Mouse (Mus musculus): ENCODE data around the gene Gm2310.
"Not testable (repeated sequence)": the region's sequence is repeated elsewhere in the genome, so short reads cannot be mapped to it uniquely, and the experiment has no call there.

The Gm2310 gene

DNA sequence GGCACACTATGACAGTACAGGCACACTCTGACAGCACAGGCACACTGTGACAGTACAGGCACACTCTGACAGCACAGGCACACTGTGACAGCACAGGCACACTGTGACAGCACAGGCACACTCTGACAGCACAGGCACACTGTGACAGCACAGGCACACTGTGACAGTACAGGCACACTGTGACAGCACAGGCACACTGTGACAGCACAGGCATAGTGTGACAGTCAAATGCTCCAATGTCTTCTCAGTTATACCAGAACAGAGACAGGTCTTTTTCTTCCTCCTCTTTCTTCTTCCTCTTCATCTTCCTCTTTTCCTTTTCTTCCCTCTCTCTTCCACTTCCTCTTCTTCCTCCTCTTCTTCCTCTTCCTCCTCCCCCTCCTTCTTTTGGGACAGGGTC, at the start of gene Gm2310:
Gm2310 (minus strand) TSS at position 101 of the 400 bp plus-strand sequence.
- DNase-seq (ENCODE audit: low spot score), result not testable (repeated sequence)

DNA sequence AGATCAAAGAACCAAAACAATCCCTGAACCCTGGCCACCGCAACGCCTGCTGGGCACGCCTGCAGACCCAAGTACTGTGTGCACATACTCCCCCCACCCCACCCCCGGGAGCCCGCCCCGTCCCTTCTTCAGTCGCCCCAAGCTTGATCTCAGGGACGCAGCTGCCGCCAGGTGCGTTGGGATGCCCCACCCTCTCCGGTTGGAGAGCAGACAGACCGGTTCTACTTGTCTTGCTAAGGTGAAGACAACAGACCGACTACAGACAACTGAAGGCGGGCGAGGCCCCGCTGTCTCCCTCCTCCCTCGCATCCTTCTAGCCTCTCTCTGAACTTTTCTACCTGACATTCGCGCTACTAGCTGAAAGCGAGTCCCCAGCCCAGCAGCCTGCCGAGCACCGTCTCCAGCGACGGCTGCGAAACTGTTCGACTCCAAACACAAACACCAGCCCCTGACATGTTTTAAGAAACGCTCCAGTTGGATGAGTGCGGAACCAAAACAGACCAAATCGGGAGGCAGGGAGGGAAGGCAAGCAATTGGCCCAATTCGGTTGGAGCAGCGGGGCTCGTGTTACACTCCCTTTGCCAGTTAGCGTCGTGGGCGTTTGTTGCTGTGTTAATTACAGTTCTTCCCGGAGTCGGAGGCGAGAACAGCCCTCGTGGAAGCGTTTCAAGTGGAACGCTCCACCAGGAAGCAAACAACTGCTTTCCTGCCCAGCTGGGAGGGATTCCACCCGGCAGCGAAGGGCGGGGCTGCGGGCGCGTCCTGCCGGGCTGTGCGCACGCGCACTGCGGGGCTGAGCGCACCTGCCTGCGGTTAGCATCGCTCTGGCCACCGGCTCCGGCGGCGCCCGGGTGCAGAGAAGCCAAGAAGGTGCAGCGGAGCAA, 49.1 kb upstream of the Gm2310 start:
- peak; percentile 88 for DNase-seq (ENCODE audit: low spot score)

DNA sequence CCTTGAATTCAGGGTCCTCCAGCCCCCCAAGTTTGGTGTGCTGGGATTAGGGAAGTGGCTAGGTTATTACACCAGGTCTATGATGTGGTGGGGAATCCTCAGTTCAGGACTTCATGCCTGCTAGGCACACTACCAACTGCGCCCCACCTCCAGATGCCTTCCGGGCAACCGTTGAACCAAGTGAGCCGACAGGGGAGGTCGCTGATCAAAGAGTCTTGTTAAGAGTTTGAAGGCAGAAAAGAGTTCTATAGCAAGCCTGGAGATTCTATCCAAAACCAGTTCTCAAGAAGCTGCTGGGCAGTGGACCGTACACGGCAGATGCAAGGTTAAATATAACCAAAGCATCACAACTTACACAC, 48.5 kb upstream of the Gm2310 start:
- DNase-seq (ENCODE audit: low spot score), result peak; percentile 21

DNA sequence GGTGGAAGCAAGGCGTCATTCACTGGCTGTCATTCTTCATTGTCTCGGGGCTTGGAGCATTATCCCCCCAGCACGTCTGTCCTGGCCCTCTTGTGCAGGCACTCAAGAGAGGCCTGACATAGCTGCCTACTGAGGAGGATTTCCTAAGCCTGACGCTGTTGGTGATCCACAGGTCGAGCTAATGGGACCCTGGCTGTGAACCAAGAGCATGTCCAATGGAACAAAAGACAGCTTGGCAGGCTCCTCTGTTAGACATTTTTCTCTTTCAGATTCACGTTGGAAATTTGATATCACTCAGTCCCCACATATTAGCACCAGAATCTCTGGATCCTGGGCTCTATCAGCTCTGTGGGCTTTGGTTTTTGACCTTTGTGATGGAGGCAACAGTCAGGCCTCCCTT, 45.7 kb upstream of the Gm2310 start:
- no peak for DNase-seq (ENCODE audit: low spot score)

DNA sequence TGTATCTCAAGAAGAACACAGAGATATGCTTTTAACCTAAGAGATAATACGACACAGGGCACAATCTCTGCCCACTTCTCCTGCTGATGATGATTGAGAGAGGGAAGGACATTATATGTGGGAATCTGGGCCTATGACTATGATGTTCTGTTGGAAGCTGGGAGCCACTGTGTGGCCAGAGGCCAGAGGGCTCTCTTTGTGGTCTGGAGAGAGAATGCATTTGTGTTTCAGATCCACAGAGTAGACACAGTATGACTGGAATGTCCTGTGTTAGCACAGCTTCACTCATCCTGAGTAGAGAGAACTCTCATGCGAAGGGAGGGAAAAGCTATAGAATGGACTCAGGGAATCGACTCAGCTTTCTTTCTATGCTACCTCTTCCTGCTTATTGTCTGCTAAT, 44.6 kb upstream of the Gm2310 start:
- DNase-seq (ENCODE audit: low spot score), result no peak

DNA sequence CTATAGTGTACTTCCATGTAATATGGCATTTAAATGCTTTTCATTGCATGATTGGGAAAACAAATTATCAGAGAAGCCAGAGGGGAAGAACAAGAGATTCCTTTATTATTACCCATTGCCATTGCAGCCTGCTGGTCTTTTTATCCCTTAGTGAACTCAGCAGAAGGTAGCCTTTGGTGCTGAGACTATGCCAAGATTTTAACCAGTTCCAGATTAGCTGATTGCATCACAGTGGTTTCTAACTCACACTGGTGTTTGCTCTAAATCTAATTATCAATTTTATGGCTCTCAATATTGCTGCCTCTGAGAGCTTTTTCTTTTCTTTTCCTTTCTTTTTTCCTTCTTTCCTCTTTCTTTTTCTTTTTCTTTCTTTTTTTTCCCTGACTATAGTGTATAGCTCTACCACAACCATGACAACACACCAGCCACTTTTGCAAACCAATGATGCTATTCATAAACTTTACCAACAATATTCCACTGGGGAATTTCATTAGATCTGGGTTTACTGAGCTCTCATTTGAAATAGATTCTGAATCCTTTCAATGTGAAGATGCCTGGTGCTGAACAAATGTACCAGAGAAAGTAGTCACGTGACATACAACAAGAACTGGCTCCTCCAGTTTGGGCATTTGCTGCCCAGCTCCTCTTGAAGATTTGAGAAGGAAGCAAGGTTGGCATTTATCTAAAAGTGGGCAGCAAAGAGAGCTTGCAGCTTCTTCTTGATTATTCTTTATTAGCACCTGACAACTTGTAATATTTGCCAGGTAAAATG, 43.9 kb upstream of the Gm2310 start:
- no peak for DNase-seq (ENCODE audit: low spot score)

DNA sequence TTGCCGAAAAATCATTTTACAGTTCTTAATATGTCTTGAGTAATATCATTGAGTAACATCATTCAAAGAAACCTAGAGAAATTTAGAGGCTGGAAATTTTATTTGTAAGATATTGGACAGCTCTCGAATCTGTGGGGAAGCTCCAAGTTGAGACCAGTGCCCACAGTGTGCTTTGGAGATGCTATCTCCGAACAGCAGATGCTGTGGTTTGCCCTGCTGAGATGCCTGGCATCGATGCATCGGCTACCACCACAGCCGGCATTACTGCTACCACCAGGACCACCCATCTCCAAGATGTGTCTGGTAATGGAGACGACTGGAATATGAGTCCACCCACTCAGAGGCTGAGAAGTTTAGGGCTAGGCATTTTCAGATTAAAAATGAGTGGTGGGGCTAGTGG, 43.0 kb upstream of the Gm2310 start:
- no peak for DNase-seq (ENCODE audit: low spot score)

DNA sequence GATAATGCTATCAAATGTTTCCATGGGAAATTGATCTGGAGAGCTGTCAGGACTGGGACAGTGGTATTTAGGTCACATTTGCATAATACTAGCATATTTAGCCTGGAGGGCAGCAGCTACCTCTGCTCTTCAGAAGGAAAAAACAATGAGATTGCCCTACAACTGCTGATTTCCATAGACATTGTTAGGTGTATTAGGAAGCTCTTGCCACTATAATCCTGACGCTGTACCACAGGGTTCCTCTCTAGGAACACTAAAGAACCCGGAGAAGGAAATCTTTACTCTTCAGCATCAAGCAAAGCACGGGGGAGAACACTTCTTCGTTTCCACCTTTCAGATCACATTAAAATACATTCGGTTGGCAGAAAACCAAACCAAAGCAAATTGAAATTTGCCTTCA, 11.4 kb upstream of the Gm2310 start:
- DNase-seq (ENCODE audit: low spot score), result no peak

DNA sequence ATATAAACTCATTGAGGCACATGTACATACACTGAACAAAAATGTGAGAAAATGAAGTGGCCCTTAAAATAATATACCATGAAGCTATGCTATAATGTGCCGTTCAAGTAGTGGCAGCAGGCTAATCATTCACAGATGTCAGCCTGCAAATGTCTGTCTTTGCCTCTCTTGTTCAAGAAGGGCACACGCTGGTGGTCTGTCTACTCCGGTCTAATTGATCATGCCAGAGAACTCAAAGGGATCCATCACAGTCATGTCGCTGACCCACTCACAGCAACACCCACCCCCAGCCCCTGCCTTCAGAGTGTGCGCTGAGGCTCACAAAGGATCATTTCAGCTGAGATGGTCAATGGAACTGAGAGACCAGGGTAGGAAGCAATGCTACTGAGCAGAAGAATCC, 6.8 kb downstream of the Gm2310 start:
- DNase-seq (ENCODE audit: low spot score), result no peak

DNA sequence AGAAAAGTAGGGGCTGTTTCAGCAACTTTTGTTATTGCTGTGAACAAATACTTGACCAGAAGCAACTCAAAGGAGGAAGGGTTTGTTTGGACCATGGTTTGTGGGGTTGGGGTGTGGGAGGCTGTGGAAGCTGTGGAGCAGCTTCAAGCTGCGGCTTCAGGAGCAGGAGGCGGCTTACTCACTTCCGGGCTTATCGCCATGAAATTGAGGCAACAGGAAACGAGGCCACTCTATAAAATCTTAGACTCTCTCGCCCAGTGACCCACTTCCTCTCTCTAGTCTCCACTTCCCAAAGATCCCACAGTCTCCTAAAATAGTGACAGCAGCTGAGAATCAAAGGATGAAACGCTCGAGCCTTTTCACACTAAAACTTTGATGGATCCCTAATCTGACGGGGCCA, 7.9 kb downstream of the Gm2310 start:
- DNase-seq (ENCODE audit: low spot score), result no peak

DNA sequence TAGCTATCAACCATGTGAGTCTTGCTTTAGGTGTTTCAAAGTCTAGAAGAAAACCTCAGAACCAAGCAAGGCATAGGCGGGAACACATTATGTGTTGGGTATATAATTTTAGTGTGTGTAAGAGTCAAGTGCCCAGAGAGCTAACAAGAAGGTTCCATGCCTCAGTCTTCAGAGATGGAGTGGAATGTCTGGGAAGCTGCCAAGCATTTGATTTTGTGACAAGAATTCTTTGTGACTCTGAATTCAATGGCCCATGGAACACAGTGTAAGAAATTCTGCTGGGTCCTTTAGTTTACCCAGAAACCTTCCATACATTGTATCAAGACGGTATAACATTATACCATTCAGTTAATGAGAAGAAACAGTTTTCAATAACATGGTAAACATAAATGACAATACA, 17.3 kb downstream of the Gm2310 start:
- DNase-seq (ENCODE audit: low spot score), result no peak

DNA sequence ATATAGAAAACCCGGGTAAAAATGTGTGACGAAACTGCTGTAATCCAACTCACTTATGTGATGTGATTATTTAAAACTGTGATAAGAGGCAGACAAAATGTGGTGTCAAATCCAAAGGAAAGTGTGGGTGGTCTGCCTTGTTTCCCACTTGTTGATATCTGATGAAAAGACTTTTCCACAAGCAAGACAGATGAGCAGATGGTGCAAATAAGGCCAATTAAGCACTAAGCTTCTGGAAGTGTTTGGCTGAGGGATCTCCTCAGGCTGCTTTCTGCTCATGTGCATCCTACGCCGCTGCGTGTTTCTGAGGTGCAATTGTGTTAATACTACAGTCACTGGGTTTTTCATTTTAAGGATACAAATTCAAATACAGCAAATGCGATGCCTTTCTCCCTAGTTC, 34.5 kb downstream of the Gm2310 start:
- no peak for DNase-seq (ENCODE audit: low spot score)

DNA sequence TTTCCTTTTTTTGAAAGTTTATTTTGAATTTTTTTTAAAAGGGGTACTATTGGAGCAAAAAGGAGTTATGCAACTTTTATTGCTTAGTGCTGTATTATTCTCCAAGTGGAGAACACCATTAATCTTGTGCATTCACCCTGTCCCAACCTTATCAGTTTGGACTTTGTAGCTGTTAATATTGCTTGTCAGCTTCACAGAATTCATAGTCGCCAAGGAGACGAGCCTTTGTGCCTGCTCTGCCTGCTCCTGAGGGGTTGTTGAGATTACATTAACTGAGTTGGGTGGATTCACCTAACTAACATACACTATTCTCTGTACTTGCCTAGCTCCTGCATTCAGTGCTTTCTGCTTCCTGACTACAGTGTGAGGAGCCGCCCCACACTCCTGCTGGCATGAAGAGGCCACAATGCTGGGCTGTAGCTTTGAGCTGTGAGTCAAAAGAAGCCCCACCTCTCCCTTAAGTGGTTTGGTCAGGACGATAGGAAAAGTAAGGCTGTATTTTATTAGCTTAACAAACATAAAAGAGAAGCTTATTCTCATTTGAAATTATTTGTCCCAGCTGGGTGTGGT, 50.7 kb downstream of the Gm2310 start:
- no peak for DNase-seq (ENCODE audit: low spot score)

Measured in testis, postnatal 14 days (tissue).